Mouse (Mus musculus): ENCODE data around the gene Hist1h2aa. TPM values are rescaled to one million over a fixed set of nuclear protein-coding genes. Genes with fewer than 3 reads are reported as not detected.

The Hist1h2aa gene
- polyA plus RNA-seq, 1 experiment, result not detected

DNA sequence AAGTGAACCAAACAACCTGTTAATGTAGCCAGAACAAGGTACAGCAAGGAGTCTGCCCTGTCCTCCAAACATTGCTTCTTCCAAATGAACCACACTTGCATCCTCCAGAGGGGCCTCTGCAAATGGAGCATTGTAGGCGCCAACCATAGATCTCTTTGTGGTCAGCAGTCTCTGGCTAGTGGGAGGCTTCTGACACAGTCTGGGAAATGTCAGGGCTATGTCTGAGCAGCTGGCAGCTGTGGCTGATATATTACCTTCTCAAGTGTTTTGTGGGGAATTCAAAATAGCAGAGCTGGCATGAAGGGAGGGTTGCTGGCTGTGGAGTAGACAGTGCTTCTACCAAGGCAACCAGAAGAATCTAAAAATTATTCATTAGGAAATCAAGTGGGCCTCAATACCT, 18.1 kb upstream of the Hist1h2aa start:
- TF ChIP-seq CTCF (IDR thresholded peaks at IDR 0.05; ENCODE audit: extremely low read depth, insufficient read depth, insufficient read length, insufficient replicate concordance), result no peak
- TF ChIP-seq POLR2A (IDR thresholded peaks at IDR 0.05; ENCODE audit: low read depth, low read length), result no peak
- Histone ChIP-seq H3K36me3 (ENCODE audit: control insufficient read depth, insufficient read depth, low read length) (no peaks in the 10 kb centered on the region), H3K4me1 (ENCODE audit: control insufficient read depth, insufficient read depth, insufficient read length) (peaks cover 12% of the 10 kb centered on the region; the same call in 1 of the 2 replicates), H3K4me3 (ENCODE audit: extremely low read depth, insufficient read depth, insufficient read length) (no peak overlapping the region), H3K27me3 (ENCODE audit: control insufficient read depth, insufficient read depth, low read length) (no peaks in the 10 kb centered on the region), H3K27ac (ENCODE audit: insufficient read depth, low read length) (no peak overlapping the region)
- no peak for DNase-seq (ENCODE audit: low read depth in 1 of 2, low spot score in 2 of 2)
- 70% methylated on average over 1 of the region's 1 CpGs for WGBS

DNA sequence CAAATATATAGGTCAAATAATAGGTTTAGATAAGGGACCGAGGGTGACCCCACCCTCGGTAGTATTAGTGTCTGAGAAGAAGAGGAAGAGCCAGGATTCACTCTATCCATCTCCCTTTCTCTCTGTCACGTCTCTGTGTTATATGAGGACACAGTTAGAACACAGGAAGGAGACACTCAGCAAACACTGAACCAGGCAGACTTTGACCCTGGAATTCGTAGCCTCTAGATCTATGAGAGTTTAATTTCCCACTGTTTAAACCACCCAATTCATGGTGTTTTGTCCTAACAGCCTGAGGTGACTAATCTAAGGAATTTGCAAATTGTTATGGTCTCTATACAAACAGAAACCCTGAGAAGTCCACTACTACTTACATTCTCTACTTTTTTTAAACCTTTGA, 16.6 kb upstream of the Hist1h2aa start:
- H3K27me3 ChIP-seq (ENCODE audit: control insufficient read depth, insufficient read depth, low read length), result no peaks in the 10 kb centered on the region
- no peak overlapping the region for H3K27ac ChIP-seq (ENCODE audit: insufficient read depth, low read length)
- H3K36me3 ChIP-seq (ENCODE audit: control insufficient read depth, insufficient read depth, low read length), result no peaks in the 10 kb centered on the region
- no peak overlapping the region for H3K4me3 ChIP-seq (ENCODE audit: extremely low read depth, insufficient read depth, insufficient read length)
- WGBS, result 81% methylated on average over 4 of the region's 4 CpGs
- DNase-seq (ENCODE audit: low read depth in 1 of 2, low spot score in 2 of 2), result no peak
- H3K4me1 ChIP-seq (ENCODE audit: control insufficient read depth, insufficient read depth, insufficient read length), result peaks cover 10% of the 10 kb centered on the region; the same call in 1 of the 2 replicates
- TF ChIP-seq CTCF (IDR thresholded peaks at IDR 0.05; ENCODE audit: extremely low read depth, insufficient read depth, insufficient read length, insufficient replicate concordance) (no peak), POLR2A (IDR thresholded peaks at IDR 0.05; ENCODE audit: low read depth, low read length) (no peak)

GRCm38 (mm10) chr13:23925792-23926191, 8.5 kb upstream of the Hist1h2aa start:
- WGBS, result 54% methylated on average over 2 of the region's 2 CpGs
- H3K4me3 ChIP-seq (ENCODE audit: extremely low read depth, insufficient read depth, insufficient read length), result no peak overlapping the region
- H3K4me1 ChIP-seq (ENCODE audit: control insufficient read depth, insufficient read depth, insufficient read length), result no peaks in the 10 kb centered on the region
- TF ChIP-seq CTCF (IDR thresholded peaks at IDR 0.05; ENCODE audit: extremely low read depth, insufficient read depth, insufficient read length, insufficient replicate concordance) (no peak), POLR2A (IDR thresholded peaks at IDR 0.05; ENCODE audit: low read depth, low read length) (no peak)
- H3K27ac ChIP-seq (ENCODE audit: insufficient read depth, low read length), result no peak overlapping the region
- no peaks in the 10 kb centered on the region for H3K36me3 ChIP-seq (ENCODE audit: control insufficient read depth, insufficient read depth, low read length)
- DNase-seq (ENCODE audit: low read depth in 1 of 2, low spot score in 2 of 2), result no peak
- H3K27me3 ChIP-seq (ENCODE audit: control insufficient read depth, insufficient read depth, low read length), result no peaks in the 10 kb centered on the region

- Histone ChIP-seq H3K36me3 (ENCODE audit: control insufficient read depth, insufficient read depth, low read length) (no peaks in the 10 kb centered on the region), H3K27ac (ENCODE audit: insufficient read depth, low read length) (no peak overlapping the region), H3K4me3 (ENCODE audit: extremely low read depth, insufficient read depth, insufficient read length) (no peak overlapping the region), H3K27me3 (ENCODE audit: control insufficient read depth, insufficient read depth, low read length) (no peaks in the 10 kb centered on the region), H3K4me1 (ENCODE audit: control insufficient read depth, insufficient read depth, insufficient read length) (no peaks in the 10 kb centered on the region)
- TF ChIP-seq POLR2A (IDR thresholded peaks at IDR 0.05; ENCODE audit: low read depth, low read length) (no peak), CTCF (IDR thresholded peaks at IDR 0.05; ENCODE audit: extremely low read depth, insufficient read depth, insufficient read length, insufficient replicate concordance) (no peak)
- WGBS, result 65% methylated on average over 3 of the region's 3 CpGs
- DNase-seq (ENCODE audit: low read depth in 1 of 2, low spot score in 2 of 2), result no peak
Observed at GRCm38 (mm10) chr13:23928637-23929036, 5.6 kb upstream of the Hist1h2aa start.

- no peak overlapping the region for H3K27ac ChIP-seq (ENCODE audit: insufficient read depth, low read length)
- H3K27me3 ChIP-seq (ENCODE audit: control insufficient read depth, insufficient read depth, low read length), result no peaks in the 10 kb centered on the region
- TF ChIP-seq POLR2A (IDR thresholded peaks at IDR 0.05; ENCODE audit: low read depth, low read length) (no peak), CTCF (IDR thresholded peaks at IDR 0.05; ENCODE audit: extremely low read depth, insufficient read depth, insufficient read length, insufficient replicate concordance) (no peak)
- DNase-seq (ENCODE audit: low read depth in 1 of 2, low spot score in 2 of 2), result no peak
- H3K36me3 ChIP-seq (ENCODE audit: control insufficient read depth, insufficient read depth, low read length), result no peaks in the 10 kb centered on the region
- WGBS, result 93% methylated on average over 9 of the region's 9 CpGs
- no peak overlapping the region for H3K4me3 ChIP-seq (ENCODE audit: extremely low read depth, insufficient read depth, insufficient read length)
- no peaks in the 10 kb centered on the region for H3K4me1 ChIP-seq (ENCODE audit: control insufficient read depth, insufficient read depth, insufficient read length)
Observed at GRCm38 (mm10) chr13:23930461-23930860, 3.8 kb upstream of the Hist1h2aa start.

- Histone ChIP-seq H3K27me3 (ENCODE audit: control insufficient read depth, insufficient read depth, low read length) (no peaks in the 10 kb centered on the region), H3K4me1 (ENCODE audit: control insufficient read depth, insufficient read depth, insufficient read length) (no peaks in the 10 kb centered on the region), H3K36me3 (ENCODE audit: control insufficient read depth, insufficient read depth, low read length) (no peaks in the 10 kb centered on the region), H3K4me3 (ENCODE audit: extremely low read depth, insufficient read depth, insufficient read length) (no peak overlapping the region), H3K27ac (ENCODE audit: insufficient read depth, low read length) (no peak overlapping the region)
- no peak for DNase-seq (ENCODE audit: low read depth in 1 of 2, low spot score in 2 of 2)
- 88% methylated on average over 11 of the region's 11 CpGs for WGBS
- TF ChIP-seq POLR2A (IDR thresholded peaks at IDR 0.05; ENCODE audit: low read depth, low read length) (no peak), CTCF (IDR thresholded peaks at IDR 0.05; ENCODE audit: extremely low read depth, insufficient read depth, insufficient read length, insufficient replicate concordance) (no peak)
Observed at GRCm38 (mm10) chr13:23930904-23931303, 3.4 kb upstream of the Hist1h2aa start.

DNA sequence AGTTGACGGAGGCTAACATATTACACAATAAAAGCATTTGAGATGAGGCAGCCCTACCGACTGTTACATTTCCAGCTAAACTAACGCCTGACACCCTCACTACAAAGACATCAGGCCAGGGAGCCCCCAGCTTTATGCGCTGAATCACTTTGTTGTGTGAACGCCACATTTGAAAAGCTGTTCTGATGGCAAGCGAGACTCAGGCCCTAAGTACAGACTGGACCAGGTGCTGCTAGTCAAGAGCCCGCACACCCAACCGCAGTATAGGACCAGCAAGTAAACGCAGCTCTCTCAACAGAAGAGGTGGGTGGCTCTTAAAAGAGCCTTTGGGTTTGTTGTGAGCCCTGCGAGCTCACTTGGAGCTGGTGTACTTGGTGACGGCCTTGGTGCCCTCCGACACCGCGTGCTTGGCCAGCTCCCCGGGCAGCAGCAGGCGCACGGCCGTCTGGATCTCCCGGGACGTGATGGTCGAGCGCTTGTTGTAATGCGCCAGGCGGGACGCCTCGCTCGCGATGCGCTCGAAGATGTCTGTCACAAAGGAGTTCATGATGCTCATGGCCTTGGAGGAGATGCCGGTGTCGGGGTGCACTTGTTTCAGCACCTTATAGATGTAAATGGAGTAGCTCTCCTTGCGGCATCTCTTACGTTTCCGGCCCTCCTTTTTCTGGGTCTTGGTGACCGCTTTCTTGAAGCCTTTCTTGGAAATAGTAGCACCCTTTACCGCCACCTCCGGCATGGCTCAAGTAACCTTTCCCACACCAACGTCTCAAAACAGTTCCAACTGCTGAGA, 646 bp upstream of the Hist1h2aa start, which contains the start of gene Hist1h2ba:
Hist1h2ba (minus strand) TSS at position 736 of the 790 bp plus-strand sequence.
- H3K4me1 ChIP-seq (ENCODE audit: control insufficient read depth, insufficient read depth, insufficient read length), result no peaks in the 10 kb centered on the region
- no peaks in the 10 kb centered on the region for H3K27me3 ChIP-seq (ENCODE audit: control insufficient read depth, insufficient read depth, low read length)
- H3K4me3 ChIP-seq (ENCODE audit: extremely low read depth, insufficient read depth, insufficient read length), result no peak within 1 kb of the TSS
- H3K36me3 ChIP-seq (ENCODE audit: control insufficient read depth, insufficient read depth, low read length), result no peaks in the 10 kb centered on the region
- DNase-seq (ENCODE audit: low read depth in 1 of 2, low spot score in 2 of 2), result no peak
- TF ChIP-seq CTCF (IDR thresholded peaks at IDR 0.05; ENCODE audit: extremely low read depth, insufficient read depth, insufficient read length, insufficient replicate concordance), result no peak
- no peak for TF ChIP-seq POLR2A (IDR thresholded peaks at IDR 0.05; ENCODE audit: low read depth, low read length)
- H3K27ac ChIP-seq (ENCODE audit: insufficient read depth, low read length), result no peak within 1 kb of the TSS
- 97% methylated on average over 39 of the region's 39 CpGs for WGBS
